Mouse (Mus musculus): ENCODE data around the gene Elp4.

DNA sequence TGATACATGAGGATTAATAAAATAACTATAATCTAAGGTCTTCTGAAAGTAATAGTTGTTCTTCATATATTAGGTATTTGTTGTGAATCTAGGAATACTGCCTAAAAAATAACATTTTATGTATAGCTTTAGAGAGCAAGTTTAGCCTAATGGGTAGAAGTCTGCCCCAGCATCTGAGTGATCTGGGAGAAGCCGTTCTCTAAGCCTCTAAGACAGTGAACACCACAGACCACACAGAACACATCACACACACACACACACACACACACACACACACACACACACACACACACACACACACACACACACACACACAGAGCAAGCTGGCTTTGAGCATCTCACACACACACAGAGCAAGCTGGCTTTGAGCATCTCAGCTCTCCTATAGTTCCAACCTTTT is 123.6 kb downstream of the Elp4 start:
- no peak for TF ChIP-seq CTCF (IDR thresholded peaks at IDR 0.05; ENCODE audit: insufficient read depth, low read length)
- no peak for TF ChIP-seq POLR2A (IDR thresholded peaks at IDR 0.05; ENCODE audit: borderline replicate concordance, extremely low read depth, low read depth, low read length)

All from lung, adult 2 months (tissue).